Mouse (Mus musculus) cortical plate, adult 2 months (tissue): ENCODE measurements around the gene Picalm.

ENCODE experiments used
- CTCF ChIP-seq: fragments of 200-500 bp; IDR thresholded peaks from 2 replicates; pipeline ENCODE4 v1.5.1; 2011; ENCODE audit warnings: mild to moderate bottlenecking, control low read depth, low read length; ENCODE audit not compliant: insufficient read depth; ENCODE audit errors: extremely low read depth
- POLR2A ChIP-seq: fragments of 200-500 bp; IDR thresholded peaks from 2 replicates; pipeline ENCODE4 v1.6.1; 2011; ENCODE audit warnings: mild to moderate bottlenecking, low read length, control low read depth; ENCODE audit not compliant: insufficient read depth; ENCODE audit errors: extremely low read depth

- TF ChIP-seq CTCF: no peak
- TF ChIP-seq POLR2A: no peak
Observed at GRCm38 (mm10) chr7:90175576-90175975, 45.6 kb downstream of the Picalm start.
